Mouse (Mus musculus) erythroblast, adult 5-6 weeks (primary cell): ENCODE measurements around the gene Ttll2. TPM values are rescaled to one million over a fixed set of nuclear protein-coding genes. Genes with fewer than 3 reads are reported as not detected.
"Not testable (repeated sequence)": the region's sequence is repeated elsewhere in the genome, so short reads cannot be mapped to it uniquely, and the experiment has no call there.

ENCODE experiments used
- ATAC-seq: replicated peaks from 2 replicates; pipeline ENCODE4 v1.8.0; 2016; ENCODE audit warnings: moderate number of reproducible peaks, mild to moderate bottlenecking, moderate TSS enrichment, inconsistent platforms; ENCODE audit not compliant: poor library complexity, low FRiP score, severe bottlenecking
- total RNA-seq, 2 experiments: library from RNA; stranded (forward) in 1 of 2; stranded (reverse) in 1 of 2; fragments of 150-400 nt in 1 of 2; fragments of 200-764, 138-1000 nt in 1 of 2; gene quantifications; 2 replicates each; pipeline versions ENCODE4 v1.2.3 to v1.2.4; 2015 to 2017; ENCODE audit warnings: low replicate concordance in 2 of 2

The Ttll2 gene
- total RNA-seq, 2 experiments from 2014 or later, result not detected

DNA sequence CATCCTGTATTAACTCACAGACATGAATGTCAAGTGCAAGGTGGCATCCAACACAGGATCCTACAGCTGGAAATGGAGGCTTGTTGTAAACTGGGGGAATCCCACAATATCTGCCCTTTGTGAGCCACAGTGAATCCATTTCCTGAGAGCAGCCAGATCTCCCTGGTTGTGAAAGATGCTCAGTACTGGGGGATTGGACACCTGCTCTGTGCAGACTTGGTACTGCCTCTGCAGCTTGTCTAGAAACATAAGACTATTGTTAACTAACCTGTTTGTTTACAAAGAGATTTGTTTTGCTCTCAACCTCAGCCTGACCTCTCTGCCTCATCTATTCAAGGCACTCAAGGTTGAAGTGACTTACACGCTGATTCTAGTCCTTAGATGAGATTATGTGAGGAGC, 13.8 kb upstream of the Ttll2 start:
- not testable (repeated sequence) for ATAC-seq

- ATAC-seq, result not testable (repeated sequence)
Observed at GRCm38 (mm10) chr17:7365615-7366014, 13.1 kb upstream of the Ttll2 start.

GRCm38 (mm10) chr17:7360749-7361465, 8.4 kb upstream of the Ttll2 start:
- ATAC-seq, result not testable (repeated sequence)

DNA sequence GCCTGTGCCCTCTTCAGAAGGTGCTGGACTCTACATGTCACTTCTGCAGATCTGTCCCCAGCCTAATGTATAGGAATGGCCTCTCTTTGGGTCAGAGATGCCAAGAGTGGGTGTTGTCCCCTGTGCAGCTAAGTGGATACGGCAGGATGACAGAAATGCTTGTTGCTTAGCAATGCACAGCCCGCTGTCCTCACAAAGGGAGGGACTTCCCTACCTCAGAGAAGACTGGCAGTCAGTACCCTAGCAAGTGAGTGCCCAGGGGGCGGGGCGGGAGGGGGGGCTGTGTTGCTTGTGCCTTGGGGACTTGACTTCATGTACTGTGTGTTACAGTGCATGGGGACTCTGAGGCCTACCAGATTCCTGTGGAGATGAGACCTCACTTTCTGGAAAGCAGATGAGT, 7.3 kb upstream of the Ttll2 start:
- ATAC-seq, result not testable (repeated sequence)

- not testable (repeated sequence) for ATAC-seq
Observed at GRCm38 (mm10) chr17:7348765-7349164, 3.7 kb downstream of the Ttll2 start.

DNA sequence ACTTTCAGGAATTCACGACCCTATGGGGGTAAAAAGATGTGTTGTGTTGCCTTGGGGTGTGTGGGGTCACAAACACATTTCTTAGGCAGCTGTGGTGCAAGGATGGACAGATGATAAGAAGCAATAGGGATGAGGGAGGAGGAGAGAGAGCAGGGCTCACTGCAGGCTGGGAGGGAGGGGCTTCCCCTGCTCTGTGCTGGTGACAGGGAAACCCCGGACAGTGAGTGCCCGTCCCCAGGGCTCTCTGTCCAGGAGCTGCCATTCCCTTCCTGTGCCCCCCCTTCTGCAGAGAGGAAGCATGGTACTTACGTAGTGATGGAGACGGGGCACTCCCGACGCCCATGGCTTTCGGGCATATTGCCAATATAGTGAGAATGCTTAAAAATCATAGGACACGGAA, 15.1 kb downstream of the Ttll2 start:
- not testable (repeated sequence) for ATAC-seq

- ATAC-seq, result not testable (repeated sequence)
Observed at GRCm38 (mm10) chr17:7332745-7333144, 19.8 kb downstream of the Ttll2 start.

DNA sequence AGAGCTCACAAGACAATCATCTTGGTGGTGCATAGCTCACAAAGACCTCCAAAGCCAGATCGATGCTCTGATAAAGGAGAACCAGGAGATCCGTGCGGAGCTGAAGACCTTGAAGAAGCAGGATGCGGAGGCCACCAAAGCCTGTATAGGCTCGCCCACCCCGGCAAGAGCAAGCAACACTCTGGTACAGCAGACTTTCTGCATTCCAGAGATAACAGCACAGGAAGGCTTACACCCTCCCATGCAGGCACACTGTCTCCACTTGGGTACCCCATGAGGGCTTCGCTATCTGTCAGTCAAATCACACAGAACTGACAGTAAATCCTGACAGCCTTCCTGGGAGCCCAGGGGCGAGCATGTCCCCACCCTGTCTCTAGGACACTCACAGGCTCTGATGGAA, 26.1 kb downstream of the Ttll2 start:
- ATAC-seq, result not testable (repeated sequence)

DNA sequence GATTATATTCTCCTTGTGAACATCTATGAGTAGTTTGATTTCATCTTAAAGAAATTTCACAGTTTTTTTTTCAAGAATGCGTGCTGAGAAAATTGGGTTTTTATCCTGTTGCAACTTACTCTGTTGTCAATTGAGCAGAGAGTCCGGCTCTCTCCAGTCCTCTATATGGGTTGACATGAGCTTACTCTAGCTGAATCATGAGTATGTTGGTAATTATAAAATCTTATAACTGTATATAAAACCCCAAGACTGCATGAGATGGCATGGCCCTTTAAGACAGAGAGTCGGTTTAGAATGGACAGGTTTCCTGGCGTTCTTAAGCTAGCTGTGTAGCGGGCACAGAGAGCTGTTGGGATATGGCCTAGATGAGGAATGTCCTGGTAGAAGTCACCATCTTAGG, 28.1 kb downstream of the Ttll2 start, which contains the start of gene Tcp10a:
Gene Tcp10a (plus strand): TSS at position 301 of the 400 bp plus-strand sequence.
- not testable (repeated sequence) for ATAC-seq

GRCm38 (mm10) chr17:7319789-7320188, 32.7 kb downstream of the Ttll2 start:
- not testable (repeated sequence) for ATAC-seq

DNA sequence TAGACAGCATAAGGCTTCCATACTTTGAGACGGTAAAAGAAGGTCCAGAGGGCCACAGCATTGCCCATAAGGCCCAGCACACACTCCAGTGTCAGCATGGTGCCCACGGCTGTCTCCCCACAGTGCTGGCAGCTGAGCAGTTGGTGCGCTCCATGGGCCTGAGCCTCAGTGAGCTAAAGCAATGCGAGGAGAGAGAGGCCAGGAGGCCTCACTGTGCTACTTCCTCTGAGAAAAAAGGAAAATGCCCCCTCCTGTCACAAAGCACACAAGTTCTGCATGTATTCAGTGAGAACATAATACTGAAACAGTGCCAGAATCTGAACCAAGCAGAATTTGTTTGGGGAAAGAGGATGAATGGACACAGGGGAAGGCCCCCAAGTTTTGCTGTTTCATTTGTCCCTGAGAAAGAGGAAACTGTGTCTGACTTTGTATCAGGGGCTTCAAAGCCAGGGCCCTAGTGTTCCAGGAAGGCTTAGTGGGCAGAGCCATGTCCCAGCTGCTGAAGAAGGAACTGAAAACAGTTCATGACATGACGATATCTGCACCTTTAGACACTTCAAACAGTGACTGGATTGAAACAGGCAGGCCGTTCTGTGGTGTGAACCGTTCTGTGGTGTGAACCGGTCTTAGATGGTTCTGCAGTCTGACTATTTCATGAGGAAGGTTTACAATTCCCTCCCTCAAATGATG, 36.7 kb downstream of the Ttll2 start:
- not testable (repeated sequence) for ATAC-seq

DNA sequence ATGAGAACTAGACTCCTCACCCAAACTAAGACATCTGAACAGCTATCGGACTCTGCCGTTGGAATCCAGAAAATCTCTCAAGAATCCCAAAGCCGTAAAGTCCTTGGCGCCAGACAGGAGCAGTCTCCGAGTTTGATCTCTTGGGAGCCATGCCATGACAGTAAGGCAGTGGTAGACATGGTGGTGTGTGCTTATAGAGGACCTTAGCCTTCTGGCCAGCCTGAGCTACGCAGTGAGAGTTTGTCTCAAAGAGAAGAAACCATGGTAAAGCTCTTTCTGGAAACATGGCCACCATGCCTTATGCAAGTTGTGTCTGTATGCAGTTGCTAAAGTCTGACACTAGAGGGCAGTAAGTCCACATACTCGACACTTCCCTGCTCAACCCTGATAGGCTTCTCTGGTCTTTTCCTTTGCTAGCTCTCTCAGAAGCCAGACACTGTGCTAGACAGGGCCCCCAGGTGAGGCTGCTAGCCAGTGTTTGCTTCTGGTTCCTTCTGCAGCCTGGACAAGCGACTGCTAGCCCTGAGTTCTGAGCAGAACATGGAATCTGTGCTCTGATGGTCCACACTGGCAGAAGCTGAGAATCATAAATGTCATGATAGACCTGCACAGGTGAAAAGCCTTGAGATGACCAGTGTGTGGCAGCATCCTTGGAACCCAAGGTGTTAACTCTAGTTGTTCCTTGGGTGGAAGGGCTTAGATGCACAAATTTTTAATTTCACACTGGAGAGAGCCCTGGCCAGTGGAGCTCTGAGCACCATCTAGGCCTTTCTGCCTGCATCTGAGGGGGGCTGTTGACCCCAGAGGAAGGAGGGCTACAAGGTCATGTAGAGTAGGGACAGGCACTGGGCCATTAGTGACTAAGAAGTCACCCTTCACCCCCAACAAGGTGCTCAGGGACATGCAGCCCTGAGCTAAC, 46.0 kb downstream of the Ttll2 start:
- peak; percentile 80 for ATAC-seq

Other genes with a start within 250 kb of the Ttll2 start
- gene Rps6ka2, start 182.6 kb downstream of the Ttll2 start, total RNA-seq (2015; ENCODE audit: low replicate concordance), result 5.4 and 10.2 TPM in 2 replicates
- 2.8 and 4.6 TPM in 2 replicates for gene Rps6ka2, start 182.6 kb downstream of the Ttll2 start, total RNA-seq (2017; ENCODE audit: low replicate concordance)
- not detected in 2 replicates for gene Tcp10a, start 28.1 kb downstream of the Ttll2 start, total RNA-seq (2015; ENCODE audit: low replicate concordance)
- gene Tcp10a, start 28.1 kb downstream of the Ttll2 start, total RNA-seq (2017; ENCODE audit: low replicate concordance), result not detected in 2 replicates
- not detected in 2 replicates for gene Gm49630, start 19.3 kb upstream of the Ttll2 start, total RNA-seq (2015; ENCODE audit: low replicate concordance)
- gene Gm49630, start 19.3 kb upstream of the Ttll2 start, total RNA-seq (2017; ENCODE audit: low replicate concordance), result not detected in 2 replicates
- not detected in 2 replicates for gene Unc93a2, start 32.8 kb upstream of the Ttll2 start, total RNA-seq (2015; ENCODE audit: low replicate concordance)
- gene Unc93a2, start 32.8 kb upstream of the Ttll2 start, total RNA-seq (2017; ENCODE audit: low replicate concordance), result not detected in 2 replicates